Mouse (Mus musculus): ENCODE measurements at regions not wholly inside any gene's neighbourhood (a gene's known extent, or its start where the extent isn't known, plus 50 kb on each side); places are given as distances from the start of the nearest gene placed in this dataset.

GRCm38 (mm10) chr8:126756300-126757097 lies 162.7 kb upstream of the Irf2bp2 start:
- TF ChIP-seq POLR2A (IDR thresholded peaks at IDR 0.05; ENCODE audit: borderline replicate concordance, low read depth, low read length) (no peak), CTCF (IDR thresholded peaks at IDR 0.05; ENCODE audit: low read depth, low read length) (no peak)

All from bone marrow macrophage, adult 2 months (primary cell).